Mouse (Mus musculus) liver, embryonic 14.5 days (tissue): ENCODE measurements around the gene Tnfsf12.
A peak's percentile ranks its signal among the peaks of the same experiment; 100 is the strongest.

ENCODE experiments used
- CTCF ChIP-seq: IDR thresholded peaks from 2 replicates; pipeline ENCODE4 v1.5.1; 2016; ENCODE audit warnings: antibody characterized with exemption, low read depth, control low read depth
- EP300 ChIP-seq: IDR thresholded peaks from 2 replicates; pipeline ENCODE4 v1.6.1; 2016; ENCODE audit warnings: antibody characterized with exemption, low read depth

DNA sequence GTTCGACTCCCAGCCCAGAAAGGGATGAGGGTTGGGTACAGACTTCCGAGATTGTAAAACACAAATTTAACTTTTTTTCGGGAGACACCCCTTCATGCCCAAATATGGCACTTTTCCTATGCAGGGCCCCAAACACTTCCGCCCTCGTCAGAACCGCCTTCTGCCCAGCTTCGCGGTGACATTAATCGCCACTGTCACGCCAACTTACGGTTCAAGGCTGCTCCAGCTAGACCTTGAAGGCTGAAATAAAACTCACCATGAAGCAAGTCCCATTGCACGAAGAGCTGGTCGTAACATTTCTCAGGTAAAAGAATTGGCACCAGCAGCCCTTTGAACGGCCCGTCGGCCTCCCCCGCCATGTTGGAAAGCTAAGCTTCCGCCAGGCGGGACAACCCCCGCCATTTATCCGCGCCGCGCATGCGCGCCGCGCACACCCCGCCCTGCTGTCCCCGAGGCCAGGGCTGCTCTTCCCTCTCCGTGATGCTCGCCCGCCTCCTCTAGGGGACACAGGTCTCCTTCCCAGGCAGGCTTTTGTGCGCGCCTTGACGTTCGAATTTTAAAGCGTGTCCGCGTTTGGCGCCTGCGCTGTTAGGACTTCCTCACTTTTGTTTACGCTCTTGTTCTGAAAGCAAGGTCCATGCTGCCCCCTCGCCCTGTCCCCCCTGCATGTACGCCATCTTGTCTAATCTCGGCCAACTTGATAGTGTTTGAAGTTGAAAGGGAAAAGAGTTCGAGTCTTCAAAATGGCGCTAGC, 33.3 kb downstream of the Tnfsf12 start, which contains the start of gene Mpdu1:
- peak; percentile 75 for TF ChIP-seq CTCF
- TF ChIP-seq EP300 = peak; percentile 33
